Mouse (Mus musculus) cerebellum, adult 9-11 months (tissue): Measurements from ENCODE around the gene Serpind1.

Experiments used
- DNase-seq: peaks from one replicate; pipeline ENCODE4 v3.0.0; 2022

Gene Serpind1

DNA sequence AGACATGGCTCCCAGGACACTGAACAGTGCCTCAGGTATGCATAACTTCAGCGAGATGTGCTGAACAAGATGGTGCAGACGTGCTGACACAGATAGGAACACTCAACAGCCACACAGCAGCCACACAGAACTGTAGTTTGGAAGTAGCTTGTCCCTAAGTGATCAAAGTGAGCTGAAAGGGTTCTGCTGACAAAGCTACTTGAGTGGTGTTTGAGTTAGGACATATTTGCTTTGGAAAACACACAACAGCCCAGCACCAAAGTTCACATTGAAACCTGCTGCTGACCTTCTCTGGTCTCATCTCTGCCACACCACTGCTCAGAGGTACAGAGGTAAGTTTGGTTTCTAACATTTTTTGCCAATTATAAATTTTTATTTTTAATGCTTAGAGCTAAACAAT, at the start of gene Serpind1:
TSS of gene Serpind1 (plus strand) at position 256 of the 400 bp plus-strand sequence.
- DNase-seq, result no peak

- no peak for DNase-seq
Measured at GRCm38 (mm10) chr16:17283151-17283550, 48.0 kb upstream of the Serpind1 start.

GRCm38 (mm10) chr16:17287103-17287502, 44.1 kb upstream of the Serpind1 start:
- no peak for DNase-seq

- DNase-seq, result no peak
Measured at GRCm38 (mm10) chr16:17291016-17291415, 40.2 kb upstream of the Serpind1 start.

GRCm38 (mm10) chr16:17292751-17293150, 38.4 kb upstream of the Serpind1 start:
- DNase-seq, result peak; percentile 47

DNA sequence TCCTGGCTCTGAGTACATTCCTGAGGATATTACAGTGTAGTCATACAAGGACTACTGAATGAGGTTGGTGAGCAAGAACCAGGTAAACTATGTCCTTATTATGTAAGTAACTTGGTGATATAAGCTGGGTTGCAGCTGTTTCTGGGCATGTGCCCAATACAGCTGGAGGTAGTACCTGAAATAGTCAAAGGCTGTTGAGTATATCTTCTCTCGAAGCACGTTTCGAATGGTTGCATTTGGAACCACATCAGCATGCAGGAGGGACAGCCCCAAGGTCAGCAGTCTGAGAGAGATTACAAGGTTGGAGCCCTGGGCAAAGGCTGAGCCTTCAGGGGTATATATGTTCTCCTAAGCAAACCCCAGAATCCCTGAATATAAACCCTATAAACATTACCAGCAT, 30.4 kb upstream of the Serpind1 start:
- DNase-seq, result no peak

- no peak for DNase-seq
Measured at GRCm38 (mm10) chr16:17303521-17304245, 27.5 kb upstream of the Serpind1 start.

- DNase-seq, result no peak
Measured at GRCm38 (mm10) chr16:17307461-17307860, 23.7 kb upstream of the Serpind1 start.

DNA sequence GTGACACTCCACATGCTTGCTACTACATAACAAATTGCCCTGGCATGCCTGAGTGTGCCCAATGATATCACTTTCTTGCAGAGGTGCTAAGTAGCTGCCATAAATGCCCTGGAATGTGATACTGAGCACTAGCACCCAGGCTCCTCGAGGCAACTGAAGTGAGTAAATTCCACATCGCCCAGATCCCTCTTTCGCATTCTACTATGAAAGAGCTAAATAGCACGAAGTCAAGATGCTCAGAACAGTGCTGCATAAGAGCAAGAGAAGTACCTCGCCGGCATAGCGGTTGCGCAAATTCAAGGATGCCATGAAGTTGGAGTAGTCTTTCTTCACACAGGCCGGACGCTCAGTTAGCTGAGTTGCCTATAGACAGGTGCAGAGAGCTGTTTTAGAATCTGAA, 22.1 kb upstream of the Serpind1 start:
- no peak for DNase-seq

DNA sequence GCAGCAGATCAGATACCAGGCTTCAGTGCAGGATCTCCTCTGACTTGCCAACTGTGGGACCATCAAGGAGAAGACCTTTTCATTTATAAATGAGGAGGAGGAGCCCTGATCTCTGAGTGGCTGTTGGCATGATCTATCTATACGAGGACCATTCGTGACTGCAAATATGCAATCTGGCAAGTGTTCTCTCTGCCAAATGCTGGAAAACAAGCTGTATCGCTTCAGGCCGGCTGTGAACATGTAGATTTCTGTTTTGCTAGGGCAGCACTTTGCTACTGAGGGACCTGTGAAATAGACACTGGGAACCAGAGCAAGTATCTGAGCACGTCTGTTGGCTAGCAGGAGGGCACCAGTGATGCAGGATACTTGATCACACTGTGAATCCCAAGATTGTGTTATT, 18.6 kb upstream of the Serpind1 start:
- DNase-seq, result no peak

DNA sequence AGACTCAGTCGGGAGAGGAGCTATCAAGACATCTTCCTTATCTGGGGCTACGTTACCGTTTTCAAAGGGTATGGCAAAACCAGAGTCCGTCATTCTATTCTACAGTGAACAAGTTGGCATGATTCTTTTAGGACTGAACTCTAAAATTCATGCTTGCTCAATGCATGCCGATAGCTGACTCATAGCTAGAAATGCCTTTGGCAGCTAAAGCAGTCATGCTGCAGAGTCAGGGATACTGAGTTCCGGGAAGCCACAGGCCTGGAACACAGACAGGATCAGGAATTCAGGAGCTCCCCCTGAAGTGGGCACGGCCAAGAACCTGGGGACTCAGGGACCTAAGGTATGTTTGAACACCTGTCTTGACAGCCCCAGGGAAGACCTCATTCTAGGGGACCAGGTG, 14.6 kb upstream of the Serpind1 start:
- no peak for DNase-seq

GRCm38 (mm10) chr16:17321481-17321880, 9.7 kb upstream of the Serpind1 start:
- no peak for DNase-seq

GRCm38 (mm10) chr16:17324745-17325144, 6.4 kb upstream of the Serpind1 start:
- no peak for DNase-seq

- DNase-seq, result no peak
Measured at GRCm38 (mm10) chr16:17326064-17326463, 5.1 kb upstream of the Serpind1 start.

DNA sequence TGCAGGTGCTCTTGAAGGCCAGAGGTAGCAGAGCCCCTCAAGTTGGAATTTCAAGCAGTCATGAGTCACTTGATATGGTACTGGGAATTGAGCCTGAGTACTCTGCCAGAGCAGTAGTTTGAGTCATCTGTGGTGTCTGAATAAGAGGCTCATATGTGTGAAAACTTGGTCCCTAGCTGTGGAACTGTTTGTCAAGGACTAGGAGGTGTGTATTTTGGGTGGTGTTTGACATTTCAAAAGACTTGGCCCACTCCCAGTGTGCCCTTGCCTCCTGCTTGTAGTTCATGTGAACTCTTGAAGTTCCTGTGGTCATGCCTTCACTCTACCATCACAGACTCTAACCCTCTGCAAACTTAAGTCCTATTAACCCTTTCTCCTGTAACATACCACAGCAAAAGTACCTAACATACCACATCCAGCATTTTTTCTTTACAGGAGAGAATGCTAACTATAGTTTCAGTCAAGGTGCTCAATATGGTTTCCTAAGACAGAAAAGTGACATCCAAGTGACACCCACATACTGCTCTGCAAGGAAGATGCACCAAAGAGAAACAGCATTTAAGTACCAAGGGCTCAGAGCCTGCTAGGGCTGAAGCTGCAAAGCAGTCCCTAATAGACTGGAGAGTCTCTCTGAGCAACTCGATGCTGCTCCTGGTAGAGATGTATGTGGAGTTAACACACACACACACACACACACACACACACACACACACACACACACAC, 1.2 kb upstream of the Serpind1 start:
- no peak for DNase-seq

DNA sequence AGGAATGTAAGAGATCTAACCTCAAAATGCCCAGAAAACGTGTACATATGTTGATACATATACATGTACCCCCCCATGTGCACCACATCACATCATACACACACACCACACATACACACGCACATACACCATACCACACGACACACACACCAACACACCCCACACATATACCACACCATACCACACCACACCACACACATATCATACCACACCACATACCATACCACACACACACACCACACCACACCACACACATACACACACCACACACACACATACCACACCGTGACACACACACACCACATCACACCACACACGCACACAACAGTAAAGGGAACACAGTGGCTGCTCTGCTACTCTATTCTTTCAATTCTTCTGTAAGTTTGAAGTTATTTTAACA, 684 bp downstream of the Serpind1 start:
- DNase-seq, result no peak

- DNase-seq, result no peak
Measured at GRCm38 (mm10) chr16:17334574-17334973, 3.4 kb downstream of the Serpind1 start.

DNA sequence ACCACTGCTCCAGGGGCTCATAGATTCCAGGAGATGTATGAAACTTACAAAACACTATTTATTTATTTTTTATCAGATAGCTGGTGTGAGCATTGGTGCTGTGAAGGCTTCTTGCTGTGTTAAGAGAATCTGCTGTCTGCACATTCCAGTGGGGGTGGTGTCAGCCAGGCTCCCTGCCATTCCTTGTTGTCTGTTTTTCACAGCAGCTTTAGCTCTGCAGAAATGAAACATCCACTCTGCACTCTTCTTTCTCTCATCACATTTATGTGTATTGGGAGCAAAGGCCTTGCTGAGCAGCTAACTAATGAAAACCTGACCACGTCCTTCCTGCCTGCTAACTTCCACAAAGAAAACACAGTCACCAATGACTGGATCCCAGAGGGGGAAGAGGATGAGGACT, 4.9 kb downstream of the Serpind1 start:
- no peak for DNase-seq

- DNase-seq, result no peak
Measured at GRCm38 (mm10) chr16:17339701-17340100, 8.5 kb downstream of the Serpind1 start.

- no peak for DNase-seq
Measured at GRCm38 (mm10) chr16:17340705-17341104, 9.5 kb downstream of the Serpind1 start.

DNA sequence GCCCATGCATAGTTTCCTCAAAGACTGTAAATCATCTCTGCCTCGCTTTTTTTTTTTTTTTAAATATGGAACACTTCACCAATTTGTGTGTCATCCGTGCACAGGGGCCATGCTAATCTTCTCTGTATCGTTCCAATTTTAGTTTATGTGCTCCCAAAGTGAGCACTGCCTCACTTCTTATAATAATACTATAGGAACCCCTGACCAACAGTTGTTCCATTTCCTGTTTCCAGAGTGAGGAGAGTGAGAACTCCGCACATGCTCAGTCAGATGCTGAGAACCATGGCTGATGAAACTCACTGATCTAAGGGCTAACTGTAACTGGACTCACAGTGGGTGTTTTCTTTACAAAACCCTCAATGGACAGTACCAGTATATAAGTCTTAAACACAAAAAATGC, 10.7 kb downstream of the Serpind1 start:
- no peak for DNase-seq

DNA sequence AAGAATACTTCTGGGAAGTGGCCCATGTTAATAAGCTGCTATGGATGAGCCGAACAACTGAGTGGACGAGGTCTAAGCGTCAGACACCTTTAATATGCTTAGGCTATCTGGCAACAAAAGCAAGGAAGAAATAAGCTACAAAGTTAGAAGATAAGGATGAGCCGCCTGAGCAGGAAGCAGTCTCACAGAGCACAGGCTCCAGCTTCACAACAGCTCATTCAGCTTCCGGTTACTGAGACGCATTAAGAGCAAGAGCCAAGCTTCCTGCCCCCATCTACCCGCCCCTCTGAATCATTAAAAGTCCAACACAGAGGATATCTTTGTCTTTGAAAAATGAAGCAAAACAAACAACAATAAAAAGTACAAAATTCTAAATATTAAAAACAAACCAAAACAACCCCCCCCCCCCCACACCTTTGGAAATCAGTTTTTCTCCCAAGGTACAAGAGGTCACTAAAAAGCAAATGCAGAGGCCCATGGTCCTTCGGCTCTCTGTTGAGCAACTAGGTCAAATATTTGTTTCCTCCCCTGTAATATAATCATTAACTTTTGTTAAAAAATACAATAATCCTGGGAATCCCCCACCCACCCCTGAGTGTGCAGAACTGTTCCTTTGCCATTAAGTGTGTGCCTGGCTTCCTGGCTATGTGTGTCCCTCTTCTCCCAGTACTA, 14.1 kb downstream of the Serpind1 start:
- DNase-seq, result no peak

- DNase-seq, result no peak
Measured at GRCm38 (mm10) chr16:17345813-17346155, 14.6 kb downstream of the Serpind1 start.

DNA sequence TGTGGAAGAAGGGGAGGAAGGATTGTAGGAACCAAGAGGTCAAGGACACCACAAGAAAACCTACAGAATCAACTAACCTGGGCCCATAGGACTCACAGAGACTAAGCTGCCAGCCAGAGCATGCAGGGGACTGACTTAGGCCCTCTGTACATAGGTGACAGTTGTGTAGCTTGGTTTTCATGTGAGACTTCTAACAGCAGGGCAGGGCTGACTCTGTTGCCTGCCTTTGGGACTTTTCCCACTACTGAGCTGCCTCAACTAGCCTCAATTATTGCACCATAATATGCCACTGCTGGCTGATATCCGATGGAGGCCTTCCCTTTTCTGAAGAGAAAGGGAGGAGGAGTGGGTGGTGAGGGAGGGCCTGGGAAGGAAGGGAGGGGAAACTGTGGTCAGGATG, 15.6 kb downstream of the Serpind1 start:
- DNase-seq, result no peak
